Mouse (Mus musculus) midbrain, embryonic 16.5 days (tissue): ENCODE data around the gene Eras. TPM values are rescaled to one million over a fixed set of nuclear protein-coding genes. Genes with fewer than 3 reads are reported as not detected.

Source experiments
- ATAC-seq: fragments of 200-750 bp; cut with Nextera tagmentation; 2 replicates; pipeline ENCODE4 v1.8.0; 2017; ENCODE audit warnings: moderate TSS enrichment
- H3K27ac ChIP-seq: fragments of 300-500 bp; sonication (generic); 2 replicates; pipeline ENCODE4 v1.5.1; 2014; ENCODE audit warnings: mild to moderate bottlenecking, low read length, mixed read lengths
- H3K27me3 ChIP-seq: fragments of 300-500 bp; sonication (generic); 2 replicates; pipeline ENCODE4 v1.6.1; 2014; ENCODE audit warnings: low read depth, low read length, mixed read lengths; ENCODE audit not compliant: control insufficient read depth, insufficient read depth
- H3K36me3 ChIP-seq: fragments of 300-500 bp; sonication (generic); 2 replicates; pipeline ENCODE4 v1.6.1; 2014; ENCODE audit warnings: mild to moderate bottlenecking, low read length, moderate library complexity, mixed read lengths; ENCODE audit not compliant: control insufficient read depth, insufficient read depth
- H3K4me1 ChIP-seq: fragments of 300-500 bp; sonication (generic); 2 replicates; pipeline ENCODE4 v1.6.1; 2014; ENCODE audit warnings: mild to moderate bottlenecking, low read length, mixed read lengths; ENCODE audit not compliant: control insufficient read depth, insufficient read depth
- H3K4me2 ChIP-seq: fragments of 300-500 bp; sonication (generic); 2 replicates; pipeline ENCODE4 v1.6.1; 2014; ENCODE audit warnings: mild to moderate bottlenecking, low read length, mixed read lengths
- H3K4me3 ChIP-seq: fragments of 300-500 bp; sonication (generic); 2 replicates; pipeline ENCODE4 v1.5.1; 2014; ENCODE audit warnings: low read depth, mild to moderate bottlenecking, low read length, moderate library complexity, mixed read lengths
- H3K9ac ChIP-seq: fragments of 300-500 bp; sonication (generic); 2 replicates; pipeline ENCODE4 v1.6.1; 2014; ENCODE audit warnings: low read depth, low read length, mixed read lengths
- H3K9me3 ChIP-seq: fragments of 300-500 bp; sonication (generic); replicated peaks from 2 replicates; pipeline ENCODE4 v1.6.1; 2014; ENCODE audit warnings: mild to moderate bottlenecking, low read length, mixed read lengths; ENCODE audit not compliant: control insufficient read depth, poor library complexity, severe bottlenecking
- WGBS: fragments of 180-500 bp; shearing (Covaris S2); extraction: QIAGEN DNeasy Blood & Tissue Kit; methylation state at CpG from one replicate; pipeline ENCODE4 v1.1.7; 2014; 5-methylcytosine and 5-hydroxymethylcytosine counted together
- polyA plus RNA-seq: library from polyadenylated mRNA; unstranded; fragments of >200 nt; fragmentation: Nextera tagmentation; extraction: Ambion mirVana; gene quantifications from 2 replicates; pipeline ENCODE4 v1.2.1, GENCODE M21; 2015

The Eras gene
- polyA plus RNA-seq, 1 experiment from 2014 or later, result not detected

- 93% methylated on average over 7 of the region's 7 CpGs for WGBS
- H3K27me3 ChIP-seq, result no peaks in the 10 kb centered on the region
- H3K4me1 ChIP-seq, result peaks cover 6% of the 10 kb centered on the region; the same call in 1 of the 2 replicates
- no peak overlapping the region for H3K9ac ChIP-seq
- no peak for ATAC-seq
- H3K4me3 ChIP-seq, result no peak overlapping the region
- no peak overlapping the region for H3K27ac ChIP-seq
- no peaks in the 10 kb centered on the region for H3K9me3 ChIP-seq
- H3K36me3 ChIP-seq, result no peaks in the 10 kb centered on the region
- no peak overlapping the region for H3K4me2 ChIP-seq
Observed at GRCm38 (mm10) chrX:7950091-7950490, 21.7 kb upstream of the Eras start.

DNA sequence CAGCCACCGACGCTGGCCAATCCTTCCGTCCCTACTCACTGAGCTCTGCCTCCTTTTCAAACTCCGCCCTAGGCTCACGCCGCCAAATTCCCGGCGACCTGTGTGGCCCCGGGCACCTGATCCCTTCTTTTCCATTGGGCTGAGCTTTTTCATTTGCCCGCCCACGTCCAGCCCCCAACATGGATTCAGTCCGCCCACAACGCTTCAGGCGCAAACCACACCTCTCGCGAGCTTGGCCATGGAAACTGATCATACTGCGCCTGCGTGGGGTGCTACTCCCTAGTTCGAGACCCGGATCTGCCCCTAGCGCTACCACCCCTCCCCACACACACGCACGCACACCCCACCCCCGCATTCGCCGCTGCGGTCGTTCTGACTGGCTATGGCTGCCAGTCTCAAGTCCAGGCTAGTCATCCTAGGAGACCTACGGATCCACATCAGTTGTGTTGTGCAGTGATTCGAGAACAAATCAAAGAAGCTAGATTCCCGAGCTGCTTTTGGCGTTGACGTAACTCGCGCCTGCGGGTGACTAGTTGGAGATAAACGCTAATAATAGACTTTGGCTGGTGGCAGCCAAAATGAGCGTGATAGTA is 19.6 kb upstream of the Eras start:
- Histone ChIP-seq H3K4me3 (peak overlapping the region; percentile 51), H3K27ac (peak overlapping the region; percentile 19), H3K36me3 (no peaks in the 10 kb centered on the region), H3K4me1 (peaks cover 6% of the 10 kb centered on the region; the same call in 1 of the 2 replicates), H3K27me3 (no peaks in the 10 kb centered on the region), H3K9ac (peak overlapping the region; percentile 8; the same call in 1 of the 2 replicates), H3K4me2 (peak overlapping the region; percentile 33), H3K9me3 (no peaks in the 10 kb centered on the region)
- ATAC-seq, result peak; percentile 99
- WGBS, result 29% methylated on average over 38 of the region's 38 CpGs

- no peaks in the 10 kb centered on the region for H3K27me3 ChIP-seq
- peaks cover 6% of the 10 kb centered on the region; the same call in 1 of the 2 replicates for H3K4me1 ChIP-seq
- H3K27ac ChIP-seq, result peak within 1 kb of the TSS; percentile 77
- no peaks in the 10 kb centered on the region for H3K36me3 ChIP-seq
- peak within 1 kb of the TSS; percentile 60 for H3K4me2 ChIP-seq
- 20% methylated on average over 36 of the region's 37 CpGs for WGBS
- no peaks in the 10 kb centered on the region for H3K9me3 ChIP-seq
- H3K9ac ChIP-seq, result peak within 1 kb of the TSS; percentile 65
- H3K4me3 ChIP-seq, result peak within 1 kb of the TSS; percentile 51
- peak; percentile 61 for ATAC-seq
Observed at GRCm38 (mm10) chrX:7947108-7947899, 18.9 kb upstream of the Eras start, which contains the start of gene Hdac6. TSS of gene Hdac6 (minus strand) at chrX:7947889.

DNA sequence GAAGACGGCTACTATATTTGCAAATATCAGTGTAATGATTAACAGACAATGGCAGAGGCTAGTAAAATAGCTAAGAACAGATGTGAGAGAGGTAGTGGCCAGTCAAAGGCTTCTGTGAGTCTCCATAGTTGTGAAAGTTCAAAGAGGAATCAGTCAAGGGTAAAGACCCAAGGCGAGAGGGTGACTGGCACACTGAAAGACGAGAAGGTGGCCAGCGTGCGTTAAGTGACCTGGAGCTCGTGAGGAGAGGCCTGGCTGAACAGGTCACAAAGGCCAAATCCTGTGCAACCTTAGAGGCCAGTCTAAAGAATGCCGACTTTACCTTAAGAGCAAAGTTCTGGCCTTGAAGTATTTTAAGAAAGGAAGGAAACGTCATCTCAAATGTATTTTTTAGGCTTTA is 17.2 kb upstream of the Eras start:
- no peaks in the 10 kb centered on the region for H3K27me3 ChIP-seq
- no peaks in the 10 kb centered on the region for H3K9me3 ChIP-seq
- no peak overlapping the region for H3K4me3 ChIP-seq
- 70% methylated on average over 8 of the region's 8 CpGs for WGBS
- no peak overlapping the region for H3K27ac ChIP-seq
- no peak overlapping the region for H3K9ac ChIP-seq
- H3K4me1 ChIP-seq, result peaks cover 6% of the 10 kb centered on the region; the same call in 1 of the 2 replicates
- no peak overlapping the region for H3K4me2 ChIP-seq
- ATAC-seq, result no peak
- H3K36me3 ChIP-seq, result no peaks in the 10 kb centered on the region; the same call in 1 of the 2 replicates

DNA sequence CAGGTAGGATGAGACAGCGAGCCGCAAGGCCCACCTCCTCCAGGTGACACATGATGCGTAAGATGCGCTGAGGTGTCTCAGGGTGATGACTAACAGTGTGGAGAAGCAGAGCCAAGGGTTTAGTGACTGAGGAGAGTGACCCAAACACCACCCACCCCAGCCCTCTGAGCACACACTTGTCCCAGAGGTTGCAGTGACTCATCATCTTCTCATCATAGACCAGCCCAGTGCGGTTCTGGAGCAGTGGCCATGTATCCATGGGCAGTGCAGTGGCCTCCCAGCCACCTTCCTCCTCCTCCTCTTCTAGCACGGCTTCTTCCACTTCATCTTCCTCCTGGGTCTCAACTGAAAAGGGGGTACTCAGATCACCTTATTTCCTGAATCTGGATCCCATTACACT is 9.3 kb upstream of the Eras start:
- ATAC-seq, result no peak
- 90% methylated on average over 6 of the region's 6 CpGs for WGBS
- H3K4me2 ChIP-seq, result no peak overlapping the region
- no peaks in the 10 kb centered on the region for H3K9me3 ChIP-seq
- H3K9ac ChIP-seq, result no peak overlapping the region
- no peaks in the 10 kb centered on the region for H3K27me3 ChIP-seq
- H3K36me3 ChIP-seq, result peaks cover 7% of the 10 kb centered on the region; the same call in 1 of the 2 replicates
- no peaks in the 10 kb centered on the region for H3K4me1 ChIP-seq
- H3K27ac ChIP-seq, result no peak overlapping the region
- H3K4me3 ChIP-seq, result no peak overlapping the region

DNA sequence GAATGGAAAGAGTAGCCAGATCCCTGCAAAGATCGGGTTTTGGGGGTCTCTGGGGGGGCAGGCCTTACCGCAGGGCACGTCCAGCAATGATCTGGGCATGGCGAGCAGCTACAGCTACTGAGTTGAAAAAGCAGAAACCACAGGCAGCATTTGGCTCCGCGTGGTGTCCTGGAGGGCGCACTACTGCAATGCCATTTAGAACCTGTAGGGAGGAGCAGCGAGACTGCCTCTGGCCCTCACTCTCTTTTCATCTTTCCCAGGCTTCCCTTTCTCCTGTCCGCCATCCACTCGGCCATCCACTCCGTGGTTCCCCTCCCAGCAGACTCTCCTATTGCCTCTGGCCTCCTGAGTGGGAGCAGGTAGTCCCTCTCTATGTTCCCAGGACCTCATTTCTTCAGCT is 8.5 kb upstream of the Eras start:
- no peak overlapping the region for H3K4me2 ChIP-seq
- WGBS, result 50% methylated on average over 11 of the region's 11 CpGs
- no peak for ATAC-seq
- no peaks in the 10 kb centered on the region for H3K27me3 ChIP-seq
- peaks cover 11% of the 10 kb centered on the region; the same call in 1 of the 2 replicates for H3K36me3 ChIP-seq
- H3K4me3 ChIP-seq, result no peak overlapping the region
- no peaks in the 10 kb centered on the region for H3K4me1 ChIP-seq
- no peaks in the 10 kb centered on the region for H3K9me3 ChIP-seq
- H3K27ac ChIP-seq, result no peak overlapping the region
- H3K9ac ChIP-seq, result no peak overlapping the region

GRCm38 (mm10) chrX:7927116-7927515 is 1.3 kb downstream of the Eras start:
- no peak for ATAC-seq
- H3K36me3 ChIP-seq, result peaks cover 8% of the 10 kb centered on the region
- no peaks in the 10 kb centered on the region for H3K9me3 ChIP-seq
- H3K27me3 ChIP-seq, result no peaks in the 10 kb centered on the region
- H3K27ac ChIP-seq, result no peak overlapping the region
- WGBS, result 36% methylated on average over 10 of the region's 10 CpGs
- no peak overlapping the region for H3K4me3 ChIP-seq
- peaks cover 8% of the 10 kb centered on the region; the same call in 1 of the 2 replicates for H3K4me1 ChIP-seq
- no peak overlapping the region for H3K4me2 ChIP-seq
- no peak overlapping the region for H3K9ac ChIP-seq

DNA sequence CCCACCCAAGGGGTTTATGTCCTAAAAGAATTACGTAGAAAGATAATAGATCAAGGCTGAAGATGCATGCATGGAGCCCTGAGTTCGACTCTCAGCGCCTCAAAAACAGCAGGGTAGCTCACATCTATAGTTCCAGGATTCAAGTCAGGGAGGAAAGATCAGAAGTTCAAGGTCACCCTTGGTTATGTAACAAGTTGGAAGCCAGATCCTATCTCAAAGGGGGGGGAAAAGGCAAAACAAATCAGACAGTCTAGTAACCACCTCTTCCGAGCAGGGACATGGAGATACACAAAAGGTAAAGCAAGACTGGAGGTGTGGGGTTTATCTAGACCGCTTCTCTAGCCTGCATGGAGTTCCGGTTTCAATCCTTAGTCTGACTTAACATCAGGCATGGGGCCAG is 2.1 kb downstream of the Eras start:
- H3K9ac ChIP-seq, result no peak overlapping the region
- WGBS, result 79% methylated on average over 6 of the region's 6 CpGs
- no peak overlapping the region for H3K27ac ChIP-seq
- no peak overlapping the region for H3K4me2 ChIP-seq
- peaks cover 7% of the 10 kb centered on the region for H3K36me3 ChIP-seq
- H3K4me3 ChIP-seq, result no peak overlapping the region
- no peak for ATAC-seq
- H3K4me1 ChIP-seq, result peaks cover 8% of the 10 kb centered on the region; the same call in 1 of the 2 replicates
- H3K9me3 ChIP-seq, result no peaks in the 10 kb centered on the region
- H3K27me3 ChIP-seq, result no peaks in the 10 kb centered on the region

DNA sequence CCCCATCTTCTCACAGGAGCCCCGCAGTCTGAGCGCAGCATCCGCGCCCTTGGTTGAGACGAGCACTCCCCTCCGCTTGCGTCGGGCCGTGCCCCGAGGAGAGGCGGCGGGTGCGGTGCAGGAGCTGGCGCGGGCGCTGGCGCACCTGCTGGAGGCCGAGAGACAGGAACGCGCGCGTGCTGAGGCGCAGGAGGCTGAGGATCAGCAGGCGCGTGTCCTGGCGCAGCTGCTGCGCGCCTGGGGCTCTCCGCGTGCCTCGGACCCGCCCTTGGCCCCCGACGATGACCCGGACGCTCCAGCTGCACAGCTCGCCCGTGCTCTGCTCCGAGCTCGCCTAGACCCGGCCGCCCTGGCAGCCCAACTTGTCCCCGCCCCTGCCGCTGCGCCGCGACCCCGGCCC is 6.4 kb downstream of the Eras start:
- ATAC-seq, result no peak; the same call in 1 of the 2 replicates
- no peaks in the 10 kb centered on the region for H3K27me3 ChIP-seq
- H3K9ac ChIP-seq, result peak overlapping the region; percentile 70
- peak overlapping the region; percentile 85 for H3K27ac ChIP-seq
- 25% methylated on average over 18 of the region's 48 CpGs for WGBS
- peaks cover 4% of the 10 kb centered on the region for H3K36me3 ChIP-seq
- H3K9me3 ChIP-seq, result no peaks in the 10 kb centered on the region
- peaks cover 8% of the 10 kb centered on the region; the same call in 1 of the 2 replicates for H3K4me1 ChIP-seq
- peak overlapping the region; percentile 67 for H3K4me2 ChIP-seq
- peak overlapping the region; percentile 54 for H3K4me3 ChIP-seq
